In the genomic region with DNA sequence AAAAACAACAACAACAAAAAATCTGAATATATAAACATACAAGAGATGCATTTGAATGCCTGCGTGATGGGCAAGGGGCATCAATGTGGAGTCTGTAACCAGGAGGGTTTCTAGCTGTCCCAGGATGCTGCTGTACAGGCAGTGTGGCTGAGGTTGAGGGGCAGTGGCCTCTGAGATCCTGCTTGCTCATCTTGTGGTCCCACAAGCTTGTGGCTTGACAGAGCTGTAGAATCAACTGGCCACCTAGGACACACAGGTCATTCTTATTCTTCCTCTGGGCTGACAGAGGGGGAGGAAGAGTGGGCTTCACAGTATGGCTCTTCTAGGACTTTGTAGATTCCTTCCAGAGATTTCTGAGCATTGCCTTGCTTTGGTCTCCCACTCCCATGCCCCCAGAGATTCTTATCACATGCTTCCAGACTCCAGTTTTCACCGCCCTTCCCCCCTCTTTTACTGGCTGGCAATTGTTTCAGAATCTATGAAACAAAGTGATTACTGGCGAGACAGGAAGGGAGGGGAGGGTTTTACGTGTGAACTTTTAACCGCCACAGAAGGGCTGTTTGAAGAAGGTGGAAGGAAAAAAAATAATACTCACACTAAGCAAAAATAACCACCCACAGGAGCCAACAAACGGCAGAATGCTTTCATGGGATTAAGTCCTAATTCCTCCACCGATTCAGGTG, we compare ENCODE assay signal across 8 mouse cellular contexts.
DNase-seq lines count a peak whose midpoint lies in the region; ATAC-seq and TF ChIP-seq lines count a peak whose summit lies in the region.

No protein-coding gene starts in this region.

- H3K27ac ChIP-seq in kidney, postnatal 0 days, result no peak overlapping the region
- H3K27ac ChIP-seq in kidney, embryonic 16.5 days (ENCODE audit: low read length), result no peak overlapping the region
- peak overlapping the region; percentile 37 for H3K27ac ChIP-seq in intestine, embryonic 16.5 days (ENCODE audit: low read length)
- peak overlapping the region; percentile 12; the same call in 1 of the 2 replicates for H3K27ac ChIP-seq in small intestine, adult 2 months (ENCODE audit: insufficient read depth, low read depth, low read length)
- H3K27ac ChIP-seq in forebrain, embryonic 15.5 days (replicated peaks), result no peak overlapping the region

- H3K36me3 ChIP-seq in kidney, postnatal 0 days (ENCODE audit: insufficient read depth, low read length), result no peaks in the 10 kb centered on the region
- no peaks in the 10 kb centered on the region for H3K36me3 ChIP-seq in kidney, embryonic 16.5 days (ENCODE audit: insufficient read depth, low read length)
- no peaks in the 10 kb centered on the region for H3K36me3 ChIP-seq in intestine, embryonic 16.5 days (ENCODE audit: control insufficient read depth, insufficient read depth, low read length)
- H3K36me3 ChIP-seq in small intestine, adult 2 months (ENCODE audit: control insufficient read depth, insufficient read depth, low read length), result no peaks in the 10 kb centered on the region; the same call in 1 of the 2 replicates
- H3K36me3 ChIP-seq in forebrain, embryonic 15.5 days, result no peaks in the 10 kb centered on the region

- no peaks in the 10 kb centered on the region for H3K9me3 ChIP-seq in kidney, postnatal 0 days (replicated peaks; ENCODE audit: low read length)
- no peaks in the 10 kb centered on the region for H3K9me3 ChIP-seq in kidney, embryonic 16.5 days (ENCODE audit: low read length)
- H3K9me3 ChIP-seq in intestine, embryonic 16.5 days (ENCODE audit: control insufficient read depth, low read length), result no peaks in the 10 kb centered on the region
- no peaks in the 10 kb centered on the region for H3K9me3 ChIP-seq in forebrain, embryonic 15.5 days

- H3K4me1 ChIP-seq in kidney, postnatal 0 days (replicated peaks; ENCODE audit: insufficient read depth, low read length), result peaks cover 10% of the 10 kb centered on the region; the same call in 1 of the 2 replicates
- peaks cover 4% of the 10 kb centered on the region; the same call in 1 of the 2 replicates for H3K4me1 ChIP-seq in kidney, embryonic 16.5 days (ENCODE audit: insufficient read depth, low read length)
- H3K4me1 ChIP-seq in intestine, embryonic 16.5 days (ENCODE audit: control insufficient read depth, insufficient read depth, low read length), result 0 out of 2 replicates have a peak, but pooled peaks cover 3% of the 10 kb centered on the region
- H3K4me1 ChIP-seq in small intestine, adult 2 months (ENCODE audit: control insufficient read depth, insufficient read depth, insufficient read length, low read length), result peaks cover 6% of the 10 kb centered on the region; the same call in 1 of the 2 replicates
- no peaks in the 10 kb centered on the region for H3K4me1 ChIP-seq in forebrain, embryonic 15.5 days

- 32% methylated on average over 7 of the region's 7 CpGs for WGBS in kidney, postnatal 0 days
- WGBS in kidney, embryonic 16.5 days, result 27% methylated on average over 7 of the region's 7 CpGs
- 35% methylated on average over 7 of the region's 7 CpGs for WGBS in intestine, embryonic 16.5 days
- WGBS in small intestine, adult 2 months, result 24% methylated on average over 7 of the region's 7 CpGs
- WGBS in forebrain, embryonic 15.5 days, result 38% methylated on average over 7 of the region's 7 CpGs

- TF ChIP-seq POLR2A in small intestine, adult 2 months (IDR thresholded peaks at IDR 0.05; ENCODE audit: low read depth, low read length), result no peak

- no peaks in the 10 kb centered on the region for H3K27me3 ChIP-seq in kidney, postnatal 0 days (ENCODE audit: insufficient read depth, low read length)
- no peaks in the 10 kb centered on the region for H3K27me3 ChIP-seq in kidney, embryonic 16.5 days (ENCODE audit: insufficient read depth, low read length)
- no peaks in the 10 kb centered on the region for H3K27me3 ChIP-seq in intestine, embryonic 16.5 days (replicated peaks; ENCODE audit: control insufficient read depth, insufficient read depth, low read length)
- no peaks in the 10 kb centered on the region for H3K27me3 ChIP-seq in small intestine, adult 2 months (ENCODE audit: control insufficient read depth, insufficient read depth, low read length)
- no peaks in the 10 kb centered on the region for H3K27me3 ChIP-seq in forebrain, embryonic 15.5 days

- intact Hi-C loops in left cerebral cortex, postnatal 14 days (cut with DNase I), result no loop called here

- peak; percentile 39 for DNase-seq in kidney, postnatal 0 days (ENCODE audit: low spot score)
- no peak for DNase-seq in left cerebral cortex, postnatal 14 days (ENCODE audit: low spot score in 2 of 2)
- no peak for DNase-seq in Muller cell, postnatal 12 days (ENCODE audit: inconsistent ontology term)

- no peak for ATAC-seq in kidney, postnatal 0 days (replicated peaks; ENCODE audit: low FRiP score, low read depth)
- no peak for ATAC-seq in kidney, embryonic 16.5 days (ENCODE audit: low FRiP score, low TSS enrichment)
- ATAC-seq in activated CD4-positive, CD25-positive, alpha-beta regulatory T cell, adult 4 months, result peak; percentile 93
- ATAC-seq in intestine, embryonic 16.5 days, result peak; percentile 38; the same call in 1 of the 2 replicates
- ATAC-seq in forebrain, embryonic 15.5 days (replicated peaks), result no peak

- TF ChIP-seq CTCF in kidney, postnatal 0 days (IDR thresholded peaks at IDR 0.05; ENCODE audit: low read depth), result no peak
- TF ChIP-seq CTCF in small intestine, adult 2 months (IDR thresholded peaks at IDR 0.05; ENCODE audit: extremely low read depth, insufficient read length, insufficient replicate concordance, low read depth, low read length), result no peak

- H3K9ac ChIP-seq in kidney, postnatal 0 days (ENCODE audit: low read depth, low read length), result no peak overlapping the region
- no peak overlapping the region for H3K9ac ChIP-seq in kidney, embryonic 16.5 days (replicated peaks; ENCODE audit: low read length)
- no peak overlapping the region for H3K9ac ChIP-seq in intestine, embryonic 16.5 days (ENCODE audit: low read depth, low read length)
- H3K9ac ChIP-seq in forebrain, embryonic 15.5 days (replicated peaks), result no peak overlapping the region

- no peak overlapping the region for H3K4me2 ChIP-seq in kidney, postnatal 0 days (ENCODE audit: low read length)
- H3K4me2 ChIP-seq in kidney, embryonic 16.5 days (replicated peaks; ENCODE audit: low read depth, low read length), result no peak overlapping the region
- no peak overlapping the region for H3K4me2 ChIP-seq in intestine, embryonic 16.5 days (ENCODE audit: low read depth, low read length)
- no peak overlapping the region for H3K4me2 ChIP-seq in forebrain, embryonic 15.5 days (replicated peaks)

- H3K4me3 ChIP-seq in kidney, postnatal 0 days (replicated peaks; ENCODE audit: low read depth, low read length), result no peak overlapping the region
- H3K4me3 ChIP-seq in kidney, embryonic 16.5 days (ENCODE audit: low read length), result no peak overlapping the region
- H3K4me3 ChIP-seq in intestine, embryonic 16.5 days (ENCODE audit: low read length), result no peak overlapping the region
- H3K4me3 ChIP-seq in small intestine, adult 2 months (ENCODE audit: low read depth, low read length), result no peak overlapping the region
- no peak overlapping the region for H3K4me3 ChIP-seq in forebrain, embryonic 15.5 days

Comparison
In these comparisons a context has a peak if more than half of its experiments do, and no peak if none do; other contexts are left out.
1. ATAC-seq: peak in activated CD4-positive, CD25-positive, alpha-beta regulatory T cell, adult 4 months (single experiment) and intestine, embryonic 16.5 days (single experiment); none in kidney, postnatal 0 days (single experiment), kidney, embryonic 16.5 days (single experiment) and forebrain, embryonic 15.5 days (single experiment).
2. H3K27ac ChIP-seq: peak in intestine, embryonic 16.5 days (single experiment) and small intestine, adult 2 months (single experiment); none in kidney, postnatal 0 days (single experiment), kidney, embryonic 16.5 days (single experiment) and forebrain, embryonic 15.5 days (single experiment).